ENCODE assay signal across 7 mouse cellular contexts in the genomic region with DNA sequence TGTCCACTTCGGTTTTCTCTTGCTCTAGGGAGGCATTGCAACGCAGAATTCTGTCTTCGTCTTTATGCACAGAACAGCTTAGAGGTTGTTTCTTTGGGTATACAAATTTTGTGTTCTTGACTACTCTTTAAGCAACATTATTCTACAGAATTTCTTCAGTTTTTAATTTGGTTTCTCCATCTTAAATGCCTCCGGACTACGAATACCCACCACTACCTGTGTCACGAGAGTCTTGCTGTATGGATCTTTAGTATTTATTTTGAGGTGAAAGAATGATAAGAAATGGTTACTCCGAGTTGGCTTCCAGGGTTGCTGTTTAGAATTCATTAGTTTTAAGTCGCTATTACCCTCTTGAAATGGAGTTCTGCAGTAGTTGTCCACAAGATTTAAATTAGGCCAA. TPM values are rescaled to one million over a fixed set of nuclear protein-coding genes. Genes with fewer than 3 reads are reported as not detected.
A peak's percentile ranks its signal among the peaks of the same experiment; 100 is the strongest.
DNase-seq lines count a peak whose midpoint lies in the region; ATAC-seq and TF ChIP-seq lines count a peak whose summit lies in the region.

No protein-coding gene starts in this region.

- no peak for TF ChIP-seq CTCF in left cerebral cortex, adult 2 months (IDR thresholded peaks at IDR 0.05)

- 54% methylated on average over 8 of the region's 8 CpGs for WGBS in forebrain, embryonic 10.5 days
- 47% methylated on average over 8 of the region's 8 CpGs for WGBS in limb, embryonic 12.5 days
- 44% methylated on average over 8 of the region's 8 CpGs for WGBS in neural tube, embryonic 15.5 days

- peak overlapping the region; percentile 68 for H3K4me2 ChIP-seq in limb, embryonic 12.5 days
- peak overlapping the region; percentile 85 for H3K4me2 ChIP-seq in neural tube, embryonic 15.5 days

- H3K4me3 ChIP-seq in left cerebral cortex, adult 2 months = peak overlapping the region; percentile 85
- peak overlapping the region; percentile 87 for H3K4me3 ChIP-seq in forebrain, embryonic 10.5 days
- H3K4me3 ChIP-seq in limb, embryonic 12.5 days (replicated peaks) = peak overlapping the region; percentile 77
- peak overlapping the region; percentile 89 for H3K4me3 ChIP-seq in neural tube, embryonic 15.5 days (replicated peaks)

- no peaks in the 10 kb centered on the region for H3K9me3 ChIP-seq in forebrain, embryonic 10.5 days
- no peaks in the 10 kb centered on the region for H3K9me3 ChIP-seq in limb, embryonic 12.5 days
- H3K9me3 ChIP-seq in neural tube, embryonic 15.5 days (replicated peaks) = no peaks in the 10 kb centered on the region

- H3K36me3 ChIP-seq in forebrain, embryonic 10.5 days (replicated peaks) = no peaks in the 10 kb centered on the region; the same call in 1 of the 2 replicates
- H3K36me3 ChIP-seq in limb, embryonic 12.5 days = no peaks in the 10 kb centered on the region
- no peaks in the 10 kb centered on the region for H3K36me3 ChIP-seq in neural tube, embryonic 15.5 days

- H3K4me1 ChIP-seq in forebrain, embryonic 10.5 days = peaks cover 26% of the 10 kb centered on the region
- peaks cover 15% of the 10 kb centered on the region for H3K4me1 ChIP-seq in limb, embryonic 12.5 days (replicated peaks)
- peaks cover 21% of the 10 kb centered on the region for H3K4me1 ChIP-seq in neural tube, embryonic 15.5 days

- ATAC-seq in limb, embryonic 12.5 days (ENCODE audit: insufficient number of reproducible peaks, insufficient read depth, low FRiP score, low TSS enrichment, low read depth) = no peak
- ATAC-seq in neural tube, embryonic 15.5 days (ENCODE audit: low FRiP score) = no peak

- intact Hi-C loops in left cerebral cortex, adult 2 months (cut with DNase I) = loop anchor here (5.0 kb wide), 3 partner anchors 87 to 722 kb away; partner anchors contain the start of gene Peli1
- intact Hi-C loops in left cerebral cortex, postnatal 10 days (cut with DNase I) = loop anchor here (5.0 kb wide), 2 partner anchors 87 to 88 kb away; no protein-coding TSS in a partner anchor

- peak overlapping the region; percentile 90; the same call in 1 of the 2 replicates for H3K27ac ChIP-seq in left cerebral cortex, adult 2 months
- no peak overlapping the region for H3K27ac ChIP-seq in forebrain, embryonic 10.5 days
- no peak overlapping the region for H3K27ac ChIP-seq in limb, embryonic 12.5 days
- H3K27ac ChIP-seq in neural tube, embryonic 15.5 days (replicated peaks) = no peak overlapping the region

- no peak overlapping the region for H3K9ac ChIP-seq in limb, embryonic 12.5 days (replicated peaks)
- no peak overlapping the region for H3K9ac ChIP-seq in neural tube, embryonic 15.5 days (replicated peaks)

- peaks cover 36% of the 10 kb centered on the region for H3K27me3 ChIP-seq in forebrain, embryonic 10.5 days (ENCODE audit: poor library complexity, severe bottlenecking)
- no peaks in the 10 kb centered on the region for H3K27me3 ChIP-seq in limb, embryonic 12.5 days
- no peaks in the 10 kb centered on the region for H3K27me3 ChIP-seq in neural tube, embryonic 15.5 days (replicated peaks)

- DNase-seq in left cerebral cortex, adult 2 months (ENCODE audit: extremely low spot score in 1 of 2, low spot score in 2 of 2) = no peak
- no peak for DNase-seq in left cerebral cortex, postnatal 10 days (ENCODE audit: extremely low spot score in 1 of 2, low spot score in 2 of 2)
- DNase-seq in forebrain, embryonic 10.5 days (ENCODE audit: extremely low spot score, low spot score) = no peak
- no peak for DNase-seq in adrenal gland, postnatal 25 days
- DNase-seq in ovary, postnatal 10 days (ENCODE audit: low spot score) = no peak

RNA-seq across cellular contexts. Expression of gene Sertad2, which starts 1.3 kb away (rescaled TPM):
- 10 to 100 TPM; 23.0 to 28.5 TPM for total RNA-seq in left cerebral cortex, adult 2 months (2021)
- 10 to 100 TPM; 21.5 to 23.7 TPM for total RNA-seq in left cerebral cortex, postnatal 10 days (2021)
- 27.5 and 27.7 TPM in 2 replicates for polyA plus RNA-seq in forebrain, embryonic 10.5 days (2016; fragmentation: Nextera tagmentation; extraction: Ambion mirVana)
- 37.5 and 42.0 TPM in 2 replicates for polyA plus RNA-seq in limb, embryonic 12.5 days (2016; fragmentation: Nextera tagmentation; extraction: Ambion mirVana)
- polyA plus RNA-seq in neural tube, embryonic 15.5 days (2015; fragmentation: Nextera tagmentation; extraction: Ambion mirVana) = 27.6 and 28.0 TPM in 2 replicates
- 14.2 and 15.7 TPM in 2 replicates for total RNA-seq in adrenal gland, postnatal 25 days (2021)
